Mouse (Mus musculus) layer of hippocampus, postnatal 14 days (tissue): ENCODE measurements around the gene Zmiz1. TPM values are rescaled to one million over a fixed set of nuclear protein-coding genes. Genes with fewer than 3 reads are reported as not detected.

ENCODE experiments used
- DNase-seq, 2 experiments: peaks; one replicate each; pipeline ENCODE4 v3.0.0; 2021 to 2022; ENCODE audit warnings: low spot score in 2 of 2, mixed read lengths in 1 of 2
- total RNA-seq, 2 experiments: library from RNA; stranded (reverse); gene quantifications; 2 replicates each; pipeline ENCODE4 v1.2.3; 2021

Gene Zmiz1
- total RNA-seq, 2 experiments from 2014 or later: 104 to 105 TPM

DNA sequence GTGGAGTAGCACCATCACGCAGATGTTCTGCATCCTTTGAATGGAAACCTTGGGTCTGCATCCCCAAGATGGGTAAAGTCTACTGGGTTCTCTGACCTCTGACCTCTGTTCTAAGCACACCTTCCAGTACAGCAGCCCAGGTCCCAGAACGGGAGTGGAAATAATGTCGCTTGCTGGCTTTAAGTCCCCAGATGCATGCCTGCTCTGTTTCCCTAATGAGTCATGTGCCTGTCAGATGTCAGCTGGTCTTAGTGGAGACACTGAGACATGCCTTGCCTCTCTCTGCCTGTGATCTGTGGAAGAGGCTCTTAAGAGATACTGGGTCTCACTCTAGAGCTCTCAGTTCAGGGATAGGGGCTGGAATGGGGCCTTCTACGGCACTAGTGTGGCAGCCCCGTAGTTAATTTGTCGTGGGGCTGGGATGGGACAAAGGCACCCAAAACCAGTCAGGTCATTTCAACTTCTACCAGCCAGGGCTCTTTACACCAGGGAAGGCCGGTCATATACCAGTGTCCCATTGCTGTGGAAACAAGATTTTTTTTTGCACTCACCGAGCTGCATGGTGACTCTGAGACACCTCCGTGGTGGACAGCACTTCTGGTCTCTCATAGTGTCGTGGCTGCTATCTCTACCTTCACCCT, 128.0 kb downstream of the Zmiz1 start:
- DNase-seq: no peak

DNA sequence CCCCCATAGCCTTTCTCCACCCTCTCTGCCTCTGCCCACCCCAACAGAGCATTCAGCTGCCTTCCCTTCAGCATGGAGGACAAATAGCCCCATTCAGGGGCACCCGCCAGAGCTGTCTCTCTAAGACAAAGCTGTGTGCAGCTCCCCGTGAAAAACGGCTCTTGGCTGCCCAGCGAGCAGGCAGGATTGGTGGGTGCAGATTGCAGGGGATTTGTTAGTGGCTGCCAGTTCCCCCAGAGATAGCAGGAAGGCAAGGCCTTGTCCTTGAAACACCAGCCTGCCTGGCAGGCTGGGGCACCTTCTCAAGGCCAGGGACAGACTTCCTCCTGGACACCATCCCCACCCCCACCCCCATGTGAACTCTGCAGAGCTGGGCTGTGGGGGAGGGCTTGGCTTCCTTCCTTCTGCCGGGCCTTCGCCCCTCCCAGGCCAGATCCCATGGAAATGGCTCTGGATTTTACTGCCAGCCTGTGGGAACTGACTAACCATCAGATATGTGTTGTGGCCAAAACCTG, 128.6 kb downstream of the Zmiz1 start:
- peak; percentile 60 to 71 for DNase-seq

DNA sequence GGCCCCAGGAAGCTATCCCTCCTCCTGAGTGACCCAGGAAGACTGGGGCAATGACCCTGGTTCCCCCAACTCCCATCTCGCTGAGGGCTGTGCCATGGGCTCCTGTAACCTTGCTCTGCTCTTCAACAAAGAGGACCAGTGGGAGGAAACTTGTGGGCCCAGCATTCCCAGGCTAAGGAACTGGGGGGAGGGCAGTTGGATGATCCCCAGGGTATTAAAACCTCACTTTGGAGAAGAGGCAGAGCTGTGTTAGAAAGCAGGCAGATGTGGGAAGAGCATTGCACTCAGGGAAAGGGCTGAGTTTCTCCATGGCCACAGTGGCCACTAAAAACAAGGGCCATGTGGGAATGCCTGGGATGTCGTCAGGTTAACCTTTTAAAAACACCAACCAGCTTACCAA, 129.2 kb downstream of the Zmiz1 start:
- no peak for DNase-seq

DNA sequence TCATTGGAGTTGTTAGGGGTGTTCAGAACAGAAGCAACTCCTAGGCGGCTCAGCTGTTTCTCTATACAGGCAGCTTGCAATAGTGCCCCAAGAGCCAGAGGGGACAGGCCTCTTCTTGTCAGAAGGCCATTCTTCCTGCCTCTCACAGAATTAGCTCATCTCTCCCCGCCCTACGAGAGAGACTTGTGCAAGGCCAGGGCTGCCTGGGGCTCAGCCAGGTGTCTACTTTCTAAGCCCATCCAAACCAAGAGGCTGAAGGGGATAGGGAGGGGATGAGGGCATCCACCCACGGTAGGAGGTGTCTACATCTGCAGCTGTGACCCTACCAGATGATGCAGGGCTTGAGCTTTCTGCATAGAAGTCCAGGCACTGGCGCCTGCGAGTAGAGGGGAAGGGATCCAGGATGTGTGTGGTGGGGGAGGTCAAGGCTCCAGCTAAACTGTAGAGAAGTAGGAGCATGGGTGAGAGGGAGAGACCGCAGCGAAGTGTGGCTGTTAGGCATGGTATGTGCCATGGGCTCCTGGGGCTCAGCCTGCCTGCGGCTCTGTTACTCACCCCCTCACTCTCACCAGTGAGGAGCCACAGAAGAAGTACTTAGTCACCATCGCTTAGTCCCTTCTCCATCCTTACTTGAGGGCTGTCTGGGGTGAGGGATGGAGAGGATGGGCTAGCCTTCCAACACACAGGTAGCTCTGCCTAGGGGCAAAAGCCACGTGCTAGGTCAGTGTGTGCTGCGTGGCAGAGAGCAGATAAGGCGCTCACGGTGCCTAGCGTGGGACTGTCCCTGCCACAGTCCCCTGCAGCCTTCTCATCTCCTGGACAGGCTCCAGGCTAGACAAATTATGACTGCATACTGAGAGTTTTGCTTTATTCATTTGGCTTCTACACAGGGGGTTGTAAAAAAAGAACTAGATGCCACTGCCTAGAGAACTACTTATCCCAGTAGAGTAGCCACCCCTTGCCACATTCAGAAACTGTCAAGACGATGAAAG, 130.3 kb downstream of the Zmiz1 start:
- no peak for DNase-seq

DNA sequence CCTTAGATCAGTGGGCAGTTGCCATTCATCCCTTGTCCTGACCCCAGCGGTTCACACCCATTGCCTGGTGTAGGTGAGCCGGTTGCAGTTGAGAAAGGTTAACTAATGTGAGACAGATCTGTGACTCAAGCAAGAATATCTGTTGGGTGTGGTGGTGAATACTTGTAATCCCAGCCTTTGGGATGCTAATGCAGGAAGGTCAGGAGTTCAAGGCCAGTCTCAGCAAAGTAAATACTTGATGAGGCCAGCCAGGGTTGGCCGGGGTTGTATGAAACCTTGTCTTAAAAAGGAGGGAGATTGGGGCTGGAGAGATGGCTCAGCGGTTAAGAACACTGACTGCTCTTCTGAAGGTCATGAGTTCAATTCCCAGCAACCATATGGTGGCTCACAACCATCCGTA, 132.0 kb downstream of the Zmiz1 start:
- DNase-seq: no peak

DNA sequence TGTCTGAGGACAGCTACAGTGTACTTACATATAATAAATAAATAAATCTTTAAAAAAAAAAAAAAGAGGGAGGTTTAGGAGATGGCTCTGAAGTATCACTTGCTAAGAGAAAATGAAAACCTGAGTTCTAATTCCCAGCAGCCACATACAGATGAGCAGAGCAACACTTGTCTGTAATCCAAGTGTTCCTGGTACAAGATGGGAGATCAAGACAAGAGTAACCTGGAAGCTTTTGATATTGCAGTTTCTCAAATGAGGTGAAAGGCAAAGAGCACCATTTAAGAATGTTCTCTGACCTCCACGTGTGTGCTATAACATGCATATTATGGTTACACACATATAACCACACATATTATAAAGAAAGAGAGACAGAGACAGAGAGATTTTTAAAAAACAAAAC, 132.4 kb downstream of the Zmiz1 start:
- DNase-seq: no peak

DNA sequence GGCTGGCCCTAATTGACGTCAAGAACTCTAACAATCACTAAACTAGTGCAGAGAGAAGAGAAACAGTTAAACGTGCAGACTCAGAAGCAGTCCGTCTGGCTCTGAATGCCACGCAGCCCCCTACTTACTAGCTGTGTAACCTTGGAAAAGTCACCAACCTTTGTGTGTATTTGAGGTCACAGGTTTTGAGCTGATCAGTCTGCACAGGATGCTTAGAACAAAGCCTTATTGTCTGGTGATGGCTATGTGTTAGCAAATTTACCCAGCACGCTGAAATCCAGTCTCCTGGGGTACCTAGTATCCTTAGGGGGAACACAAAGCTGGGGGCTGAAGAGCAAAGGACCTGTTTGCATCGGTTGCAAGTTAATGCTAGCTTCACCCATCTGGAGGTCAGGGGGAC, 133.5 kb downstream of the Zmiz1 start:
- DNase-seq: no peak

DNA sequence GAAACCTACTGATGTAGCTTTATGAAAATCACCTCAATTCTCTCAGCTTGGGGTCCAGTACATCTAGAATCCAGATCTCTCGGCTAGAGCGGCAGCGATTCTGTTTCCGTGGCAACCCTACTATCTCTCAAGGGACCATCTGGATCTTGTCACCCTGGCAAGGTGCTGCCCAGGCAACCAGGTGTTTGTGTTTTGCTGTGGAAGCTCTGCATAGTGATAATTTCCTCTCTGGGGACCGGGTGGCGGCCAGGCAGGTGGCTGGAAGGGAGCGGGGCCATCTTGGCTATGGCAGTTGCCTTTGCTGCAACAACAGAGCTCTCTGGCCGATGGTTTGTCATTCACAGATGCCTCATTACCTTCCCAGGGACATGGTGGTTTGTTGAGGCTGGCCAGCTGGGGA, 134.9 kb downstream of the Zmiz1 start:
- DNase-seq: no peak

DNA sequence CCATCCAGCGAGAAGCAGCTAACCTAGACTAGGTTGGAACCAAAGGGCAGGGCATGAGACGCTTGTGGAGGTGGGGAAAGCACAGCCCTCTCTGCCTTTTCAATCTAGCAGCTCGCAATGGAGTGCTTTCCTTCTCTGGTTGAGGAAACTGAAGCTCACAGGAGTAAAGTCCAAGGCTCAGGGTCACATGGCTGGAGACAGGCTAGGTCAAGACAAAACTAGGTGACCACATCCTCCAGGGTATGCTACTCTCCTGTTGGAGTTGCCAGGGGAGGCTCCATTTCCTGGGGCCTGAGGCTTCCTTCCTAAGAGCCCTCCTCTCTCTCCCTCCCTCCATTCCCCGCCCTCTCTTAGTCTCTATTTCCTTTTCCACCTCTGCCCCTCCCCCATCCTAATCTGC, 135.6 kb downstream of the Zmiz1 start:
- DNase-seq: no peak

DNA sequence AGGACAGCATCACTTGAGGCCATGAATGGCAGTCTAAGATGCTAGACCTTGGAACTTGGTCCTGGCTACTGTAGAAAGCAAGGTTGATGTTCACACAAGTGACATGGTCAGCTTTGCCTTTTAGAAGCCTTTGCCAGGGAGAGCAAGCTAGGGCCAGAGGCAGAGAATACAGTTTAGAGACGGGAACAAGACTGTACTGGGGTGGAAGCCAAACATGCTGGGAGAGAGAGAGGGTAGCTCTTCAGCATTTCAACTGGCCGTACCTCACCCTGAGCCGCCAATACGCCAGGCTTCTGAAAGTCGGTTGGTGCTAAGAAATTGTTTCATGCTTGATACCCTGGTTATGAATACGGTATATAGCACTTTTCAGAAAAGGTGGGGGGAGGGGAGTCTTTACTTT, 140.0 kb downstream of the Zmiz1 start:
- DNase-seq: no peak

DNA sequence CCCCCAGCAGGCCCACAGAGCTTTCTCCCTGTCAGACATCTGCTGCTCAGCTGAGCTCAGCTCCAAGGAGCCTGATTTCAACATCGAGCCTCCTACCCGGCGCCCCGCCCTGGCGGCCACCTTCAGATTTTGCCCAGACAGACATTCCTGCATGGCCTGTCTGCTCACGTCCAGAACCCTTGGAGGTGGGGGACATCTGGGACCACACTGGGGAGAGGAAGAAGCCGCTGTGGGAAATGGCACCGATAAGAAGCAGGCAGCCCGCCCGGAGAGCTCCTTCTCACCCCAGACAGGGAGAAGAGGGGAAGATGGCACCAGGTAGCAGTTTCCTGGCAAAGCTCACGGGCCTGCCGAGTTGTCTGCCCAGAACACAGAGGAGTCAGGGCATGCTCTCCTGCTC, 140.9 kb downstream of the Zmiz1 start:
- DNase-seq: no peak

DNA sequence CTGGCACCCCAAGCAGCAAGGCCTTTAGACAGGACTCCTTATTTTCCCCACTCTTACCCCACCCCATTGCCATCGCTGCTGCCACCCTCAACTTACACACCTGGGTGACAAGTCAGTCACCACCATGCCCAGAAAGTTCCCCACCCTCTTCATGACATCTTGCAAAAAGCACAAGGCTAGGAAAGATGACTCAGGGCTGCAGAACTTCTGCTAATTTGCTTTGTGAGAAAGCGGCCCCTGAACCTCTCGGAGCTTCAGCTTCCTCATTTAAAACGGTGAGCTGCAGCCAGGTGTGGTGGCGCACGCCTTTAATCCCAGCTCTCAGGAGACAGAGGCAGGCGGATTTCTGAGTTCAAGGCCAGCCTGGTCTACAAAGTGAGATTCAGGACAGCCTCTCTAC, 141.4 kb downstream of the Zmiz1 start:
- no peak for DNase-seq

DNA sequence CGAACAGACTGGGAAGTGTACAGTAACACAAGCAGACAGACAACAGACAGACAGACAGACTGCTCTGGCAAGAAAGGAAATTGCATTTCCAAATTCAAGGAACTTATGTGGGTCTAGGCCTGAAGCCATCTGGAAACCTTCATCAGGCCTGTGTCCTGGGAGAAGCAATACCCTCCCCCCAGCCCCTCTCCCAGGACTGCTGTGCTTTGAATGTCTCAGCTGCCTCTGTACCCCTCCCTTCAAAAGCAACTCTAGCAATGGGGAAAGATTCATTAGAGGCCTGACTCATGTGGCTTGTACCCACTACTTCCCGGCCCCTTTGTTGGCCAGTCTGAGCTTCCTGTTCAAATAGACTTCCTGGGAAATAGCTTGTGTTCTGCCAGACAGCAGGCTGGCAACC, 142.0 kb downstream of the Zmiz1 start:
- no peak for DNase-seq

DNA sequence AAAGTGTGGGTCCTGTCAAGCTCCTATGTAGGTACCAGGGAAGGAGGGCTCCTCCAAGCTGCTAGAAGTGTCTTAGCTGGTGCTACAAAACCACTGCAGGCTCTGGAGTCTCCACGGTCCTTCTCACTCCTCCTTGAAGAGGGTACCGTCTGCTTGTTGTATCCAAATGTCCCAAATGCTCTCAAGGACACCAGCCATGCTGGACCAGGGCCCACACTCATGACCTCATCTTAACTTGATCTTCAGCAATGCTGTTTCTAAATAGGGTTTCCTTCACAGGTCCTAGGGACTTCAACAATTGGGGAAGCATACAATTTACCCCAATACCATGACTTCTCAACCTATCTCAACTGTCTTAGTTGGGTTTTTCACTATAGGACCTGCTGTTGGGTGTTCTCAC, 143.0 kb downstream of the Zmiz1 start:
- no peak for DNase-seq

DNA sequence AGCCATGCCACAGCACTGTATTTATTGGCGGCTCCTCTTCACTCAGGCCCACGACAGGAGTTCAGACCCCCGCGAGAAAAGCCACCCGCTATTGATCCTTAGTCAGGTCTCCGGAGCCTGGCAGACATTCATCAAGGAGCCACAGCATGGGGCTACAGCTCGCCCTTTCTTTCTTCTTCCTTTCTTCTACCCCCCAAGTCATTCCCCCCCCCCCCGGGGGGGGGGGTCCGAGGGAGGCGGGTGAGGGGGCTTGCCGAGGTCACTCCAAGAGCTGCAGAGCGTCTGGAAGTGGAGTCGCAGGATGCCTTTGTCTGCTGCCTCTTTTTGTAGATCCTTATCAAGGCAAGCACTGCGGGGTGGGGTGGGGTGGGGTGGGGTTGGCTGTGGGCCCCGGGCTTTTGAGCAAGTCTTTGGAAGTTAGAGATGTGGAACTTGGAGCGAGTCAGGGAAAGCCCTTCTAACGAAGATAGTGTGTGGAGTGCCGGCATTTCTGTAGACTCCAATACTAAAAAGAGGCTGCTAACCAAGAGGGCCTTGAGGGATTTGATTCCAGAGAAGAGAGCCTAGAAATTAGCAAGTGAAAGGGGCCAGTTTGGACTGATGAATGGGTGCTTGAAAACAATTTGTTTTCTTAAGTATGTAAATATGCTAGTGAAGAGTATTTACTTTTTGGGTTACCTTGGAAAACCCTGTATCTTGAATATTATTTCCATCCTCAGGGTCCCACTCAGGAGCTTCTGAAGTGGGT, 145.6 kb downstream of the Zmiz1 start:
- no peak for DNase-seq

DNA sequence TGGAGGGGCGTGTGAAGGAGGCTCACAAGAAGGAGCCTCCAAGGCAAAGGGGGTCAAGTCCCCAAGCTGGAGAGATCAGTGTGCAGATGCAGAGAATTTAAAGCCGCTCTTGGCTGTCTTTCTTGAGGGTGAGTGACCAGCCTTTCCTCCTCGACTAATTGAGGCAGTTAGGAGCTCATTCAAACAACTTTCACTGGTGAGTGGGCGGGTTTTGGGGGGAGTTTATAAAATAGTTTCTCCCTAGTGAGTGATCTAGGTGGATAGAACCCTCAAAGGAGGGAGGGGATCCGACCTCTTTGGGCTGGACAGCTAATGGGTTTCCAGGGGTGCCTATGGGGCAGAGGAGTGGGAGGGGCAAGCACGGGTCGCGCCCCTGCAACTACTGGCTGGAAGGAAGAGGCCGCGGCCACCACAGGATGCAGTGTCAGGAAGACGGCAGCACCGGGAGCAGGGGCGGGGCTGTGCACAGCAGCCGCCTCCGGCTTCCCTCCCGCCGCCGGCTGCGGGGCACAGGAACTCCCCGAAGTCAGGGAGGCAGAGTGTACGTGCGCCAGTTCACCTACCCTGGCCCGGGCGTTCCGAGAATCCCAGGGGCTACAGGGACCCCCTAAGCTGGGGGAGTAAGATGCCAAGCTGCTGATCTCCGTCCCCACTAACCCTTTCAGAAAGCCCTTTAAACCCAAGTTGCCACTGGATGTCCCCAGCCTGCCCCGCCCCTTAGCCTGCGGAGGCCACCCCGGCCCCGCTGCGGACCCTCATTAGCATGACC, 147.6 kb downstream of the Zmiz1 start:
- DNase-seq: no peak

DNA sequence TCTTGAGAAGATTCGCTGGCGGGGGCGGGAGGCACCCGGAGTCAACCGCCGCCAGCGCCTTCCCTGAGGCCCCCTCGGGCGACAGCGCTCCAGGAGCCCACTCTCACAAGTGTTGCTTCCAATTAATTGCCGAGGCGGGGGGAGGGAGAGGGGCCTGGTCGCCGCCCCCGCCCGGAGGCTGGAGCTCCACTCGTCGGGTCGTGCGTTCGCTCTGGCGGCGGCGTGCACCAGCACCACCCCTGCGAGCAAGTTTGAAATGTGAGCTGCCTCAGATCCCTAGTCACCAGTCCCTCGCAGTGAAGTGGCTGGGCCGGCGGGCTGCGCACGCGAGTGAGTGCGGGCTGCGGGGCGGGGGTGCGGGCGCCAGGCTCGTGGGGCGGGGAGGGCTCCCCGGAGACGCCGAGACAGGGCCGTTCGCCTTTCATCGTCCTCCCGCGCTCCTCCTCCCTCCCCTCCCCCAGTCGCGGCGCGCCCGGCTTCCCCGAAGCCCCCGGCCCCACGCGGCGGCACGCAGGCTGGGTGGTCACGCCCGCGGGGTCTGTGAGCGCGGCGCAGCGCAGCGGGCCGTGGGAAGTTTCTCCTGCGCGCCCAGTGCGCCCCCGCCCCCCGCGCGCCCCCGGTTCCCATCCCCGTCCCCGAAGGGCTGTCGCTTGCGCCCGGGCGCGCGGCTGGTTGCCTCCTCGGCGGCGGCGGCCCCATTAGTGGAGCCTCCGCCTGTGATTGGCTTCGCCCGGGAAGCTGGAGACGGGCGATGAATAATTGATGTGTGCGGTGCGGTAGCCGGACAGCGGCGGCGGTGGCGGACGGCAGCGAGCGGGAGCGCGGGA, 148.4 kb downstream of the Zmiz1 start:
- DNase-seq: peak; percentile 49 to 55

DNA sequence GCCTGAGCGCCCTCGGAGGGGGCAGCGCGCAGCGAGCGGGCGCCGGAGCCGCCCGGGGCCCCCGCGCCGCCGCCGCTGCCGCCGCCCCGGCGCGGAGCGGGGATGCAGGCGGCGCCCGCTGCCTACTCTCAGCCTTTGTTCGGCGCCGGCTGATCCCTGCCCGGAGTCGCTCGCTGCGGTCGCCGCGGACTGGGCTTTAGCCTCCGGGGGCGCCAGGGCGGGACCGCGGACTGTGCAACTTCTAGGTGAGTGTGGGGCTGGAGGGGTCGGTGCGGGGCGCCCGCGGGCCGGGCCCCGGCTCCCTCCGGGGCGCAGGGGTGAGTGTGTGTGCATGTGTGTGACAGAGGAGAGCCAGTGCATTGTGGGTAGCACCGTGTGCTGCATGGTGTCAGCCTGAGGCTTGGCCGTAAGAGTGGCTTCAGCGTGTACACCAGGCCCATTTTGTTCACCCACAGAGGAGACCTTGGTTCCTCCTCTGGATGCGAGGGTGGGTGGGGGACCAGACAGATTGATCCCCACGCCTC, 149.0 kb downstream of the Zmiz1 start:
- DNase-seq: peak; percentile 55 to 66

DNA sequence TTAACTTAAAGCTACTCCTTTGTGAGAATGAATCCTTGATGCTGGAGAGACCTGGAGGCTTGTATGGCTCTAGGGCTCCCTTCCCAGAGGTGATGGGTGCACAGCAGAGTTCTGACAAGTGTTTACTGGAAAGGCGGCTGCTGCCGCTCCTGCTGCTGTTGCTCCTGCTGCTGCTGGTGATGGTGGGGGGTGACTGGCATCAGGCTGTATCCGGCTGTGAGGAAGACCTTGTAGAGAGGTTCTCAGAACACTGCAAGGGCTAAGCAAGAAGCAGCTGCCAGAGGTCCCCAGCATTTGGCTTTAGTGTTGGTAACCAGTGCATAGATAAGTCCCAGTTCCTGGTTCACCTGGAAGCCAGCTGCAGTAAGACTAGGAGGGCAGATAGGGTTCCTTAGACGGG, 149.6 kb downstream of the Zmiz1 start:
- DNase-seq: no peak

DNA sequence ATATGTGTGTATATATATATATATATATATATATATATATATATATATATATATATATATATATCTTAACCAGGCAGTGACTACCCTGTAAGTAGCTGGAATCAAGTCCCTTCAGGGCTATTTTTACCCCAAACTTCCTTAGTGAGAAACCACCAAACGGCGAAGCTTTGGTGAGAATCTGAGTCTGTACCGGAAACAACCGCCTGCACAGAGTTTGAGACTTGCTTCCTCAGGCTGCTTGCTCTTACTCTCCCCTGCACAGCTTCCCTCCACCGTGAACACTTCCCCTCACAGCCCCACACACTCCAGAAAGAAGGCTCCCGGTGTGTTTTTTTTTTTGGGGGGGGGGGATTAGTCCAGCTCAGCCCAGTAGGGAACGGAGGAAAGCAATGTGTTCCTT, 150.4 kb downstream of the Zmiz1 start:
- DNase-seq: no peak
